Mouse (Mus musculus) spleen, postnatal 10 days (tissue): Measurements from ENCODE around the gene Parp9.
"Not testable (repeated sequence)": the region's sequence is repeated elsewhere in the genome, so short reads cannot be mapped to it uniquely, and the experiment has no call there.

Experiments used
- DNase-seq, 2 experiments: peaks; one replicate each; pipeline ENCODE4 v3.0.0; 2021 to 2022; ENCODE audit warnings: low spot score in 2 of 2

Parp9 gene

GRCm38 (mm10) chr16:35938211-35939151 lies at the start of gene Parp9, which contains the start of gene Dtx3l:
TSS of gene Parp9 (plus strand) at chr16:35938470.
TSS of gene Dtx3l (minus strand) at chr16:35939151.
- peak; percentile 72 to 76 for DNase-seq

GRCm38 (mm10) chr16:35888910-35889309 lies 49.4 kb upstream of the Parp9 start:
- DNase-seq, result no peak

GRCm38 (mm10) chr16:35890645-35891044 lies 47.6 kb upstream of the Parp9 start:
- no peak for DNase-seq

- DNase-seq, result not testable (repeated sequence)
These were observed 46.7 kb upstream of the Parp9 start for GRCm38 (mm10) chr16:35891603-35892002.

- no peak for DNase-seq
These were observed 43.3 kb upstream of the Parp9 start for GRCm38 (mm10) chr16:35894997-35895396.

- no peak for DNase-seq
These were observed 37.7 kb upstream of the Parp9 start for GRCm38 (mm10) chr16:35900541-35900940.

- DNase-seq, result no peak
These were observed 35.1 kb upstream of the Parp9 start for GRCm38 (mm10) chr16:35903014-35903640.

GRCm38 (mm10) chr16:35904121-35904736 lies 34.0 kb upstream of the Parp9 start:
- no peak for DNase-seq

- no peak for DNase-seq
These were observed 32.9 kb upstream of the Parp9 start for GRCm38 (mm10) chr16:35905355-35905754.

GRCm38 (mm10) chr16:35905819-35906485 lies 32.3 kb upstream of the Parp9 start:
- no peak for DNase-seq

GRCm38 (mm10) chr16:35906887-35907286 lies 31.4 kb upstream of the Parp9 start:
- no peak for DNase-seq

- DNase-seq, result no peak
These were observed 30.7 kb upstream of the Parp9 start for GRCm38 (mm10) chr16:35907432-35908201.

GRCm38 (mm10) chr16:35911449-35911848 lies 26.8 kb upstream of the Parp9 start:
- no peak for DNase-seq

- peak in 1 of 2 experiments; percentile 48 for DNase-seq
These were observed 24.7 kb upstream of the Parp9 start for GRCm38 (mm10) chr16:35913526-35913925.

GRCm38 (mm10) chr16:35914301-35914700 lies 24.0 kb upstream of the Parp9 start:
- no peak for DNase-seq

- DNase-seq, result no peak
These were observed 19.3 kb upstream of the Parp9 start for GRCm38 (mm10) chr16:35918721-35919543.

- no peak for DNase-seq
These were observed 16.5 kb upstream of the Parp9 start for GRCm38 (mm10) chr16:35921676-35922235.

- DNase-seq, result no peak
These were observed 15.9 kb upstream of the Parp9 start for GRCm38 (mm10) chr16:35922301-35922895.

GRCm38 (mm10) chr16:35923546-35924198 lies 14.6 kb upstream of the Parp9 start:
- no peak for DNase-seq
